Mouse (Mus musculus): ENCODE measurements around the gene Cd47. TPM values are rescaled to one million over a fixed set of nuclear protein-coding genes. Genes with fewer than 3 reads are reported as not detected.

The Cd47 gene
- 68.6 TPM for polyA plus RNA-seq (2021)

DNA sequence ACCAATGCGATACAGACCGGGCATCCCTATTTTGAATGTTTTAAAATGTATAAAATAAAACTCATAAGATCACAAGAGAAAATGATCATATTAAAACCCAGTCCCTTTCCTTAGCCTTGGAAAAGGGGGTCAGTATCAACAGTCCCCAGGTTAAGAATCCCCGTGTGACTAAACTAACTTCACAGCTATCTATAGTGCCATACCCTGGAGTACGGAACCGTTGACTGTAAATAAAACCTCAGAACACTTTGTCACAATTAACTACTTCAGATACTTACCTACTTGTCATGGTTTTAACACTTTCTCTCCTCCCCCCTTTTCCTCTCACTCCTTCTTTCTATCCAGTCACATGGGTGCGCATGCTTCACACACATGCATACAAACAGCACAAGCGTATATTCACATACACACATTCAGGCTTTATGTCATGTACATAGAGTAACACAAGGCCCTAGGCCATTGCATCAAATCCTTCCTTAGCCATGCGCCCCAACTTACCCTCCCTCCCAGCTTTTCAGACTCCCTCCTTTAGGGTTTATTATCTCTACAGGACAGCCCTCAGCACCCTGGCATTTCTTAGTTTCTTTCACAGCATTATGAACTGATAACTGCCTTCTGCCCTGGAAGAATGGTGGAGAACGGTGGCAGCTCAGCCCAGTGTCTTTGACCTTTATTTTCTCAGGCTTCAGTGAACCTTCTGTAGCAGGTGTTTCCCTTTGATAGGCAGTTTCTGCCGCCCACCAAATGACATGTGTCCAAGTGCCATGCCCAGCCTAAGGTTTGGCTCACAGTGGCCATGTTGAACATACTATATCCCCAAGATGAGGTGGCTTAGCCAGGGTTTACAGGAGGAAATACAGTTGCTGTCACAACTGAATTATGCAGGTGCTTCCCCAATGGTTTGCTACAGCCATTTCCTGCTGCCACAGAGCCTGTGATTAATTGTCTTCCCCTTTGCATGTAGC lies at the start of gene Cd47:
Gene Cd47 (plus strand): TSS at position 937 of the 965 bp plus-strand sequence.
- ATAC-seq (no peak), DNase-seq (ENCODE audit: low read depth, low spot score) (no peak)
- POLR2A ChIA-PET = no interaction called here
- TF ChIP-seq CTCF (IDR thresholded peaks at IDR 0.05) = no peak
- in situ Hi-C loops (cut with MboI; ENCODE audit: low pct_unique_long_range_greater_than_20kb) = no loop called here
- H3K27me3 ChIP-seq = no peaks in the 10 kb centered on the region
- CTCF ChIA-PET = interaction anchor here (1.6 kb wide), 1 partner anchor 9 kb away, joined by 3 read pairs; no protein-coding TSS in a partner anchor

DNA sequence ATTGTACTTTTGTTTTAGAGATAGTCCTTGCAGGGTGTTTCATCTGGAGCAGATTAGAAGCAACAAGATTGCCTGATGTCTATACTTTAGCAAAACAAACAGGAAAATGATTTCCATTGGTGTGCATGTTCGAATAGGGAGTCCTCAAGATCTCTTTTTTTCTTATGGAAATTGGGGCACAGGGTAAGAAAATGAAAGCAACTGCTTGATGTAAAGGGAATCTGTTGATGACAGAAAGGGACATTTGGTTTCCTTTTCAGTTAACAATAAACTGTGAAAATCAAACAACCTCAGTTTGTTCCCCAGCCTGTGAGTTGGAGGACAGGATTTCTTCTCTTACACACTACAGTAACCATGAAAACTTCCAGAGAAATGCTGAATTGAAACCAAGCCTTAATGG lies 47.4 kb upstream of the Cd47 start:
- DNase-seq (ENCODE audit: low read depth, low spot score) = no peak
- in situ Hi-C loops (cut with MboI; ENCODE audit: low pct_unique_long_range_greater_than_20kb) = loop anchor here (25.0 kb wide), 1 partner anchor 984 kb away; no protein-coding TSS in a partner anchor
- no peaks in the 10 kb centered on the region for H3K27me3 ChIP-seq
- CTCF ChIA-PET = no interaction called here
- no peak for TF ChIP-seq CTCF (IDR thresholded peaks at IDR 0.05)
- no peak for ATAC-seq
- POLR2A ChIA-PET = no interaction called here

DNA sequence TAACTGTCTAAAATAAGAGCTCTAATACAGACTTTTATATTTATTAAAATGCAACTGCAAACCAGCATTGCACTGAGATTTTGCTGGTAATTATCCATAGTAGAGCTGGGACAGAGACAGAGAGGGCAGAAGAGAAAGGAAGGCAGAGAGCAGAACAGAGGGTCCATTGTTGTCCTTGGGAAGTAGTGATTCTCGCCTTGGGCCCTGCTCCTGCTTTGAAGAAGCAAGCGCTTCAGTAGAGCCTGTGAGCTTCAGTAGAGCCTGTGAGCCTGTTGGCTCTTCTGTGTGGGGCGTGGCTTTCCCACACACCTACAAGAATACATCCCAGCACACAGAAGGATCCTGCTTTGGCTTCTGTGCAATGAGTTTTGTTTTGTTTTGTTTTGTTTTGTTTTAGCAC lies 47.0 kb upstream of the Cd47 start:
- DNase-seq (ENCODE audit: low read depth, low spot score) (no peak), ATAC-seq (no peak)
- TF ChIP-seq CTCF (IDR thresholded peaks at IDR 0.05) = no peak
- in situ Hi-C loops (cut with MboI; ENCODE audit: low pct_unique_long_range_greater_than_20kb) = loop anchor here (25.0 kb wide), 1 partner anchor 984 kb away; no protein-coding TSS in a partner anchor
- ChIA-PET CTCF (no interaction called here), POLR2A (no interaction called here)
- H3K27me3 ChIP-seq = no peaks in the 10 kb centered on the region

- ATAC-seq (no peak), DNase-seq (ENCODE audit: low read depth, low spot score) (no peak)
- H3K27me3 ChIP-seq = no peaks in the 10 kb centered on the region
- in situ Hi-C loops (cut with MboI; ENCODE audit: low pct_unique_long_range_greater_than_20kb) = loop anchor here (25.0 kb wide), 1 partner anchor 977 kb away; no protein-coding TSS in a partner anchor
- ChIA-PET POLR2A (interaction anchor here (0.5 kb wide), 1 partner anchor 53 kb away, joined by 4 read pairs; no protein-coding TSS in a partner anchor), CTCF (no interaction called here)
- TF ChIP-seq CTCF (IDR thresholded peaks at IDR 0.05) = no peak
These were observed 39.7 kb upstream of the Cd47 start for GRCm38 (mm10) chr16:49760517-49761203.

DNA sequence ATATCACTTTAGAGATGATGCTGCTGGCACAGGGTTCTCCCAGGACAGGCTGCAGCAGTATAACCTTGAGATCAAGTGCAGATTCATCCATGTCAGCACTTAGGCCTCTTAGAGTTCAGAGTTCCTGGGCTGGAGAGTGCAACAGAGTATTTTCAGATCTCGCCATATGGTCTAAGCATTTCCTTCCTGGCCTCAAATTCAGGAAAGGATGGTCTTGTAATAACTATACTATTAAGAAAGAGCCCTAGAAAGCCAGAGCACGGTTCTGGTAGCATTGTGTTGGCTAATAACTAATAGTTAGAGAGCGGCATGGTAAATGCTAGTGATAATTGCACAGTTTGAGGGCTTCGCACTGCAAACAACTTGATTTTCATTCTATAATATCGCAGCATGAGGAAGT lies 38.4 kb upstream of the Cd47 start:
- POLR2A ChIA-PET = no interaction called here
- no peak for TF ChIP-seq CTCF (IDR thresholded peaks at IDR 0.05)
- in situ Hi-C loops (cut with MboI; ENCODE audit: low pct_unique_long_range_greater_than_20kb) = loop anchor here (25.0 kb wide), 1 partner anchor 975 kb away; no protein-coding TSS in a partner anchor
- ATAC-seq = no peak
- H3K27me3 ChIP-seq = no peaks in the 10 kb centered on the region
- CTCF ChIA-PET = no interaction called here
- DNase-seq (ENCODE audit: low read depth, low spot score) = no peak

DNA sequence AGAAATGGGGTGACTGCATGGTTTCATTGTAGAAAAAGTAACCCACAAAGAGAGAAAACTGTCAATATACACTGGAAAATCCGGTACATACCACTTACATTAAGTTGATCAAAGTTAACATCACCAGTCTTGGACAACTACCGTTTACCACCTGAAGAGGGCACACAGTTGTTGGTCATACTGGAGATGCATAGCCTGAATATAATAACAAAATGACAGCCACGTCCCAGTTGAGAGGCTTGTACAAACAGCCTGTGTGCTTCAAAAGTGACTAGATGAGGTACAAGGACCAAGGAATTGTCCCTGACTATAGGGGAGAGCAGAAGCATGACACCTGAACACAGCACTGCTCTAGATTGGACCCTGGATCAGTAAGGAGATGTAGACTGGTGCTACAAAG lies 34.0 kb upstream of the Cd47 start:
- in situ Hi-C loops (cut with MboI; ENCODE audit: low pct_unique_long_range_greater_than_20kb) = loop anchor here (5.0 to 25.0 kb wide), 2 partner anchors 86 to 971 kb away; no protein-coding TSS in a partner anchor
- ChIA-PET CTCF (interaction anchor here (2.1 kb wide), 1 partner anchor 20 kb away, joined by 5 read pairs; no protein-coding TSS in a partner anchor), POLR2A (no interaction called here)
- peak; percentile 62 for TF ChIP-seq CTCF (IDR thresholded peaks at IDR 0.05)
- DNase-seq (ENCODE audit: low read depth, low spot score) (no peak), ATAC-seq (peak; percentile 31)
- H3K27me3 ChIP-seq = no peaks in the 10 kb centered on the region

GRCm38 (mm10) chr16:49768491-49769031 lies 31.8 kb upstream of the Cd47 start:
- DNase-seq (ENCODE audit: low read depth, low spot score) (no peak), ATAC-seq (no peak)
- POLR2A ChIA-PET = interaction anchor here (0.7 to 1.0 kb wide), 2 partner anchors 9 to 24 kb away, joined by 3 read pairs; no protein-coding TSS in a partner anchor
- H3K27me3 ChIP-seq = no peaks in the 10 kb centered on the region
- CTCF ChIA-PET = interaction anchor here (2.1 kb wide), 1 partner anchor 18 kb away, joined by 5 read pairs; no protein-coding TSS in a partner anchor
- no peak for TF ChIP-seq CTCF (IDR thresholded peaks at IDR 0.05)
- in situ Hi-C loops (cut with MboI; ENCODE audit: low pct_unique_long_range_greater_than_20kb) = loop anchor here (5.0 to 25.0 kb wide), 2 partner anchors 84 to 969 kb away; no protein-coding TSS in a partner anchor

DNA sequence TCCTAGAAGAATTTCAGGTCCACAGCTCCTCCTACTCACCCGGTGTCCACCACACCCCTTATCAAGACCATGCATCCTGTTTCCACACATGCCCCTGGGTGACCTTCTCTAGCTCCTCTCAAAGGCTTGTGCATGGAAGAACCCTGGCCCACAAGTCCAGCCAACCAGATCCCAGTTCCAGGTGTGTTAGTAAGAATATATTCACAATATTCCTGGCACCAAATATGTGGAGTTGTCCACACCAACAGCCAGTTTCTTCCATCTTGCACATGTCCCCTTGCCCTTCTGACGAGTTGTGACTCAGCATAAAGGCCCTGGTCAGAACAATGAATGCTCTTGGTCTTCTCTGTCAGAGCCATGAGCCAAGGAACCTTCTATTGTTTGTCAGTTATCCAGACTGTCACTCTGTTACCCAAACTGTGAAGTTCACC lies 30.5 kb upstream of the Cd47 start:
- DNase-seq (ENCODE audit: low read depth, low spot score) = no peak
- in situ Hi-C loops (cut with MboI; ENCODE audit: low pct_unique_long_range_greater_than_20kb) = loop anchor here (5.0 to 25.0 kb wide), 2 partner anchors 82 to 967 kb away; no protein-coding TSS in a partner anchor
- ChIA-PET POLR2A (no interaction called here), CTCF (no interaction called here)
- H3K27me3 ChIP-seq = no peaks in the 10 kb centered on the region
- no peak for TF ChIP-seq CTCF (IDR thresholded peaks at IDR 0.05)
- no peak for ATAC-seq

DNA sequence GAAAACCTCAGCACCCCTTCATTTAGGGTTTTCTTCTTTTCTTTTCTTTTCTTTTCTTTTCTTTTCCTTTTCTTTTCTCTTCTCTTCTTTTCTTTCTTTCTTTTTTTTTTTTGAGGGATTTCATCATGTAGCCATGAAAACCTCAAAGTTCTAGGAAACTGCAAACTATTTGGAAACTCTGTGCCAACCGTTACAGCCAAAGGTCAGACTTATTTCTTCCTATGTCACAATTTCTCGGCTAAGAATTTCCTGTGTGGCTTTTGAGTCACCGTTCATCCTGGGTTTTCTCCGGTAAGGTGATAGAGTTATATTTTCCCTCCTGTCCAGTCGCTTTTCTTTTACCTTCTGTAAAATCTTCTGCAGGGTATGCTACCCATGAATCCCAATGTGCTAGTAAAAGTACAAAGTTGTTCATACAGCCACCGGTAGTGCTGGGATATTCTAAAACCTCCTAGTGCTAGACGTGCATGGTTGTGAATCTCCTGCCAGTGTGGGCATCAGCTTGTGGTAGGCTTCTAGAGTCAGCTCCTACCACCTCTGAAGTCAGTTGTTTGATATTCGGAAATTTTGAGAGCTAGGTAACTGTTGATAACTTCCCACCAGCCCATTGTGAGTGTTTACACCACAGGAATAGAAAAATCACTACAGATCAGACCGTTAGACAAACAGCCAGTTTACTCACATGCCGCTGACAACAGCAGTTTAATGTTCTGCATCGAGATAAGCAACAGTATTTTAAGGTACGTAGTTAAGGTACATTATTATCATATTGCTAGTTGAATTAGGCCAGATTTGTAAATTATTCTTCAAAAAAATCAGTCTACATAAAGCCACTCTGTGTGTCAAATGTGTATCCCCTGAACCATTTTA lies 29.8 kb upstream of the Cd47 start:
- CTCF ChIA-PET = no interaction called here
- POLR2A ChIA-PET = no interaction called here
- TF ChIP-seq CTCF (IDR thresholded peaks at IDR 0.05) = no peak
- no peaks in the 10 kb centered on the region for H3K27me3 ChIP-seq
- DNase-seq (ENCODE audit: low read depth, low spot score) (no peak), ATAC-seq (no peak)
- in situ Hi-C loops (cut with MboI; ENCODE audit: low pct_unique_long_range_greater_than_20kb) = loop anchor here (25.0 kb wide), 1 partner anchor 967 kb away; no protein-coding TSS in a partner anchor

Measured in Patski (cell line).